In the genomic region with DNA sequence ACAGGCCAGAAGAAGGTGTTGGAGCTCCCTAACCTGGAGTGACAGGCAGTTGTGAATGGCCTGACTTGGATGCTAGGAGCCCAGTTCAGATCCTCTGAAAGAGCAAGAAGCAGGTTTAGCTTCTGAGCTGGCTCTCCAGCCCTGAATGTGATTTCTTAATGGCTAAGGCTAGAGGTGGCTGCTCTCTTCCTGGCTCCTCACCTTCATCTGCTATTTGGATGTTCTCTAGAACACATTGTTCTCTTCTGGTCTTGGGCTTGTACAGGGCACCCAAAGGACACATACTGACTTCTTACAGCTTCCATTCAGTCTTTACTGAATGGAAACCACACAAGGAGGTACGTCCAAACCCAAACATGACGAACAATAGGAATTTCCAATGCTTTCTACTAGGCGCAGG, we compare ENCODE assay signal across 24 mouse cellular contexts. TPM values are rescaled to one million over a fixed set of nuclear protein-coding genes. Genes with fewer than 3 reads are reported as not detected.
A peak's percentile ranks its signal among the peaks of the same experiment; 100 is the strongest.
DNase-seq lines count a peak whose midpoint lies in the region; TF ChIP-seq lines count a peak whose summit lies in the region.
"Had no signal": no experiment of that assay in that cellular context is flagged by ENCODE, and none has a peak within 500 bp of the region (broad histone marks: within the 10 kb centered on the region; RNA-seq: fewer than 3 reads in every experiment).

No protein-coding gene starts in this region.

- H3K4me1 ChIP-seq in bone marrow macrophage, adult 2 months (ENCODE audit: control insufficient read depth, insufficient read depth, low read length), result peaks cover 61% of the 10 kb centered on the region

- no peak for TF ChIP-seq CTCF in layer of hippocampus, adult 2 months (conservative IDR thresholded peaks at IDR 0.05)
- no peak for TF ChIP-seq CTCF in bone marrow macrophage, adult 2 months (IDR thresholded peaks at IDR 0.05; ENCODE audit: low read depth, low read length)

- DNase-seq in heart, adult 11 months, result peak; percentile 93
- no peak for DNase-seq in heart, adult 8-10 months (ENCODE audit: low spot score)
- DNase-seq in layer of hippocampus, adult 2 months (ENCODE audit: low spot score in 2 of 2), result no peak
- no peak for DNase-seq in layer of hippocampus, postnatal 36 days
- no peak for DNase-seq in ovary, adult 18-20 months (ENCODE audit: low spot score)
- no peak for DNase-seq in cerebellum, postnatal 25 days
- DNase-seq: adrenal gland, postnatal 10 days; cerebellum, adult 18-20 months; cerebellum, adult 9-11 months; embryo, embryonic 11 days; kidney, adult 18-20 months had no signal

- WGBS in macrophage (ENCODE audit: missing documents), result 95% methylated on average over 3 of the region's 3 CpGs

- H3K36me3 ChIP-seq in macrophage (ENCODE audit: inconsistent target), result no peaks in the 10 kb centered on the region
- H3K36me3 ChIP-seq: embryonic facial prominence, embryonic 15.5 days; forebrain, embryonic 12.5 days; hindbrain, embryonic 10.5 days; intestine, embryonic 15.5 days had no signal

- no peak overlapping the region for H3K4me3 ChIP-seq in layer of hippocampus, adult 2 months
- H3K4me3 ChIP-seq in bone marrow macrophage, adult 2 months (ENCODE audit: insufficient read depth, low read length), result no peak overlapping the region
- no peak overlapping the region for H3K4me3 ChIP-seq in macrophage (ENCODE audit: inconsistent target)
- H3K4me3 ChIP-seq: embryonic facial prominence, embryonic 15.5 days; forebrain, embryonic 12.5 days; hindbrain, embryonic 10.5 days; intestine, embryonic 15.5 days had no signal

- peak overlapping the region; percentile 20; the same call in 1 of the 2 replicates for H3K27ac ChIP-seq in layer of hippocampus, adult 2 months
- peak overlapping the region; percentile 93 for H3K27ac ChIP-seq in bone marrow macrophage, adult 2 months (ENCODE audit: insufficient read depth, low read depth, low read length)
- H3K27ac ChIP-seq in macrophage, result peak overlapping the region; percentile 99
- H3K27ac ChIP-seq: embryonic facial prominence, embryonic 15.5 days; forebrain, embryonic 12.5 days; hindbrain, embryonic 10.5 days; hindbrain, embryonic 14.5 days; intestine, embryonic 15.5 days had no signal

- TF ChIP-seq POLR2A in bone marrow macrophage, adult 2 months (IDR thresholded peaks at IDR 0.05; ENCODE audit: borderline replicate concordance, low read depth, low read length), result no peak

- H3K79me2 ChIP-seq in macrophage (ENCODE audit: inconsistent target), result no peaks in the 10 kb centered on the region

RNA-seq across cellular contexts. Expression of a gene that starts 11.7 kb away (rescaled TPM):
- 10 to 100 TPM in 1 of 4 experiments, not detected in 3; 44.8 TPM for total RNA-seq in heart, adult 8-10 months (2022)
- total RNA-seq in layer of hippocampus, adult 2 months (2021), result not detected
- not detected for total RNA-seq in layer of hippocampus, postnatal 36 days (2021)
- polyA plus RNA-seq in bone marrow macrophage, adult 2 months (2012; ENCODE audit: insufficient read depth, insufficient read length, missing spikeins), result not detected in 2 replicates
- total RNA-seq in macrophage (2018; cell fraction: chromatin; rRNA removed), result not detected
- not detected for total RNA-seq in macrophage (2018; cell fraction: cytosol; rRNA removed)
- total RNA-seq in macrophage (2018; cell fraction: nucleus; rRNA removed), result not detected
- not detected in 3 replicates for polyA plus RNA-seq in macrophage (2018)
- total RNA-seq: adrenal gland, postnatal 4 days; gastrocnemius, adult 18-20 months had no signal
- polyA plus RNA-seq: C2C12; embryonic facial prominence, embryonic 11.5 days; forebrain, embryonic 12.5 days; forebrain, embryonic 16.5 days; heart, embryonic 14.5 days; hindbrain, embryonic 10.5 days; hindbrain, embryonic 14.5 days; intestine, embryonic 15.5 days had no signal

RNA-seq across cellular contexts. Expression of a gene that starts 59.4 kb away (rescaled TPM):
- total RNA-seq in heart, adult 8-10 months (2022), result 10 to 100 TPM; 31.9 to 37.3 (median 37.2) TPM
- total RNA-seq in layer of hippocampus, adult 2 months (2021), result 100 to 1,000 TPM; 133 to 162 TPM
- 100 to 1,000 TPM; 134 to 156 TPM for total RNA-seq in layer of hippocampus, postnatal 36 days (2021)
- 4.0 and 6.0 TPM in 2 replicates for polyA plus RNA-seq in bone marrow macrophage, adult 2 months (2012; ENCODE audit: insufficient read depth, insufficient read length, missing spikeins)
- total RNA-seq in macrophage (2018; cell fraction: chromatin; rRNA removed), result 1 to 10 TPM in 8 of 26 experiments, under 1 TPM in 8, not detected in 10; 0.26 to 9.3 (median 1.3) TPM
- total RNA-seq in macrophage (2018; cell fraction: cytosol; rRNA removed), result 1 to 10 TPM in 19 of 26 experiments, under 1 TPM in 7; 0.54 to 2.8 (median 1.3) TPM
- 1 to 10 TPM in 11 of 26 experiments, under 1 TPM in 14, not detected in 1; 0.14 to 7.3 (median 0.85) TPM for total RNA-seq in macrophage (2018; cell fraction: nucleus; rRNA removed)
- 1.3 to 2.5 TPM (median 2.1 TPM) in 3 replicates for polyA plus RNA-seq in macrophage (2018)

Comparison
In these comparisons a context has a peak if more than half of its experiments do, and no peak if none do; other contexts are left out.
1. H3K27ac ChIP-seq: peak in every context shown above with its lines; median percentile 99 in macrophage; 93 in bone marrow macrophage, adult 2 months; 20 in layer of hippocampus, adult 2 months.